Mouse (Mus musculus) T-helper 2 cell (primary cell): ENCODE data around the gene Slc5a3.

Experiments
- in situ Hi-C: fragments of 300-600 bp; cut with MboI, MseI; formaldehyde crosslinking; loops from one replicate; pipeline ENCODE4 v1.15.1; 2025; ENCODE audit warnings: high pct_unique_total_duplicates

Gene Slc5a3

GRCm38 (mm10) chr16:92117337-92118209, 59.5 kb downstream of the Slc5a3 start:
- in situ Hi-C loops = no loop called here

- in situ Hi-C loops = no loop called here
Observed at GRCm38 (mm10) chr16:92119013-92119515, 60.9 kb downstream of the Slc5a3 start.

GRCm38 (mm10) chr16:92120899-92121531, 62.9 kb downstream of the Slc5a3 start:
- in situ Hi-C loops = no loop called here

GRCm38 (mm10) chr16:92127226-92127625, 69.1 kb downstream of the Slc5a3 start:
- in situ Hi-C loops = no loop called here

- in situ Hi-C loops = no loop called here
Observed at GRCm38 (mm10) chr16:92127666-92128065, 69.5 kb downstream of the Slc5a3 start.

- in situ Hi-C loops = no loop called here
Observed at GRCm38 (mm10) chr16:92129843-92130242, 71.7 kb downstream of the Slc5a3 start.

GRCm38 (mm10) chr16:92132511-92132910, 74.4 kb downstream of the Slc5a3 start:
- in situ Hi-C loops = no loop called here

GRCm38 (mm10) chr16:92134148-92134764, 76.1 kb downstream of the Slc5a3 start:
- in situ Hi-C loops = no loop called here

GRCm38 (mm10) chr16:92136275-92136674, 78.2 kb downstream of the Slc5a3 start:
- in situ Hi-C loops = no loop called here
